Mouse (Mus musculus) Patski (cell line): ENCODE measurements around the gene Scn5a. TPM values are rescaled to one million over a fixed set of nuclear protein-coding genes. Genes with fewer than 3 reads are reported as not detected.

Experiments
- ATAC-seq: fragments of 100-300 bp; one replicate; pipeline ENCODE4 v1.8.0; 2021
- CTCF ChIA-PET: fragments of 350-600 bp; sonication (Branson Sonifier 250); formaldehyde crosslinking; loops from one replicate; lab custom pipeline; 2022; ENCODE audit warnings: inconsistent platforms; lab: Charles Lee
- POLR2A ChIA-PET: fragments of 350-600 bp; sonication (Branson Sonifier 250); formaldehyde crosslinking; loops from one replicate; lab custom pipeline; 2022; ENCODE audit warnings: antibody characterized with exemption, inconsistent platforms; lab: Charles Lee
- DNase-seq: peaks from one replicate; pipeline ENCODE4 v3.0.0-alpha.2; 2011; ENCODE audit warnings: low read depth, low spot score
- H3K27me3 ChIP-seq: fragments of 371-371 bp; one replicate; pipeline ENCODE4 v1.5.1; 2021
- CTCF ChIP-seq: fragments of 100-300 bp; IDR thresholded peaks from one replicate; pipeline ENCODE4 v1.5.1; 2021
- in situ Hi-C: fragments of 300-500 bp; cut with MboI; formaldehyde crosslinking; loops from 3 replicates; pipeline ENCODE4 v1.11.1; 2018; ENCODE audit warnings: low pct_unique_long_range_greater_than_20kb, mixed read lengths
- polyA plus RNA-seq: library from polyadenylated mRNA; unstranded; gene quantifications from one replicate; pipeline ENCODE4 v1.2.3, GENCODE M21; 2021

Gene Scn5a
- polyA plus RNA-seq, 1 experiment from 2014 or later: 11.9 TPM

DNA sequence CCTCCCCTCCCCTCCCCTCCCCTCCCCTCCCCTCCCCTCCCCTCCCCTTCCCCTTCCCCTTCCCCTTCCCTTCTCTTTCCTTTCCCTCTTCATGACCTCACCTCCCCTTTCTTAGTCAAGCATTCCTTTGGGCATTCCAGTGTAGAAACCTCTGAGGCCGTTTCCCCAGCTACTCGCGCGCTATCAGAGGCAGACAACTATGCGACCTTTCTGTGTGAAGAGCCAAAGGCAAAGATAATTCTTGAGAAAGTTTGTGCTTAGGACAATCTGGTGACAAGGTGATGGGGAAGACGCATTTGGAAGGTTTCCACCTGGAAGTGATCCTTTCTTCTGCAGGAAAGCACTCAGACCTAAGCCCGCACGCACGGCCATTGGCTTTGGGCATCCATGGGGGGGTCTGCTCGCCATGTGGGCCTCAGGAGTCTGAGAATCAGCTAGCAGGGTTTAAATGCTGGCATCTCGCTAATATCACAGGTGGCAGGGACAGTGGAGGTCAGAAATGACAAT is 106.4 kb downstream of the Scn5a start:
- CTCF ChIA-PET: interaction anchor here (0.6 to 2.6 kb wide), 3 partner anchors 13 to 108 kb away, joined by 4 to 7 read pairs (median 4); partner anchors contain the start of gene Exog
- in situ Hi-C loops: no loop called here
- DNase-seq: no peak
- POLR2A ChIA-PET: interaction anchor here (0.6 kb wide), 1 partner anchor 22 kb away, joined by 3 read pairs; no protein-coding TSS in a partner anchor
- ATAC-seq: no peak
- TF ChIP-seq CTCF: no peak
- H3K27me3 ChIP-seq: no peaks in the 10 kb centered on the region

DNA sequence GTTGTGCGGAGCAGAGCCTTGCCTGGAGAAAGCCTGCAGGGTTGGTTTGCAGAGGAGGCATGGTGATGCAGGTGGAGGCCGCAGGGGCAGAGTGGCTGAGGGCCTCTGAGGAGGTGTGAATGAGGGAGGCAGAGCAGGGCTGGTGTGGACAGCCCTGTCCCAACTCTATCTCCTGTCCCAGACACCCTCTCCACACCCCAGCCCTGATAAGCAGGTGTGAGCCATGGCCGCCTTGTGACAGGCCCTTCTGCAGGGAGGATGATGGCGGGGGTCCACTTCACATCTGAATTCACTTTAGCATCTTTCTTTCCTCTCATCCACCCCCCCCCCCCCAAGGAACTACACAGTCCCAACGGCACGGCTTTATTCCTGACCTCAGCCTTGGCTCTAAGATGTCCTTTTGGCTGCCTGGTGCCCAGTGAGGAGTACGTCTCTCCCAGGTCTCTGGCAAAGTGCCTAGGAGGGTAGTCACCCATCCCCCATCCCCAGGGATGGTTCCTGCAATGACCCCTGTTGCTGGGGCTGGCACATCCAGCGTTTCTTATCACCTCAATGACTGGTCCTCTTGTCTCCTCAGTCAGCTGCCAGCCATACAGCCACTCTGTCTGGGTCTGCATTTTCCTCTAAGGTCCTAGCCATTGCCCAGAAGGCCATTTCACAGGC is 109.0 kb downstream of the Scn5a start:
- ATAC-seq (no peak), DNase-seq (no peak)
- ChIA-PET POLR2A (no interaction called here), CTCF (interaction anchor here (1.1 kb wide), 1 partner anchor 421 kb away, joined by 4 read pairs; no protein-coding TSS in a partner anchor)
- in situ Hi-C loops: loop anchor here (10.0 kb wide), 1 partner anchor 425 kb away; the partner anchor contains the start of gene Wdr48
- TF ChIP-seq CTCF: no peak
- H3K27me3 ChIP-seq: no peaks in the 10 kb centered on the region

DNA sequence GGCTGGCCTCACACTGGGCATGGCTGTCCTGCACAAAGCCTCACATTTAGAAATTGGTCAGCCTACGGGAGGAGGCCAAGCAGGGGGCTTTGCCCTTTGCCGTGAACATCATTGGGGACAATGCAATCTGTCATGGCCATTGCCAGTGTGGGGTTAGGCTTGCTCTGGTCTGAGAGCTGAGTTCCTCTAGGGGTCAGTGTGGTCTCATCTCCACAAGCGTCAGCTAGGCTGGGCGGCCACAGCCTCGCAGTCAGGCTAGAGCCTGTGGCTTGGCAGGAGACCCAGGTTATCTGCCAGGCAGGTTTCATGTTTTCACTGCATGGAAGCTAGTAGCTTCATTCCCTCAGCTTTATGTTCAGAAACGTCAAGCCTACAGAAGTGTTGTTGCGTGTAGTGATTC is 113.2 kb downstream of the Scn5a start:
- ChIA-PET POLR2A (interaction anchor here (0.5 kb wide), 1 partner anchor 128 kb away, joined by 4 read pairs; no protein-coding TSS in a partner anchor), CTCF (interaction anchor here (1.0 to 1.3 kb wide), 2 partner anchors 104 to 115 kb away, joined by 4 to 6 read pairs; no protein-coding TSS in a partner anchor)
- TF ChIP-seq CTCF: no peak
- DNase-seq: no peak
- peak; percentile 60 for ATAC-seq
- no peaks in the 10 kb centered on the region for H3K27me3 ChIP-seq
- in situ Hi-C loops: loop anchor here (10.0 kb wide), 1 partner anchor 429 kb away; the partner anchor contains the start of gene Wdr48

DNA sequence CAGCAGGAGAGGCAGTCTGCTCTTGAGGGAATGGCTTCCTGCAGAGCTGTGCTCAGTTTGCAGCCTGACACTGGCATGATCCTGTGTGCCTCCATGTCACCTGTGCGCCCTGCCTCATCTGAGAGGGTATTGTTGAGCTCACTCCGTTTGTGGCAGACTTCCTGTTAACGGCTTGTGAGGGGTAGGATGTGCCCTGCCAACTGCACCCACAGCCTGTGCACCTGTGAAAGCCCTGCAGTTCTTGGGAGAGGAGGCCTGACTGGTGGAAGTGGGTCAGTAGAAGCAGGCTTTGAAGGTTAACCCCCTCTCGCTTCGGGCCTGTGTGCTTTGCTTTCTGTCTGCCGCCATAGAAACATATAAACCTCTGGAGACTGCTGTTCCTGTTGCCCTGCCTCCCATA is 113.8 kb downstream of the Scn5a start:
- ChIA-PET CTCF (interaction anchor here (1.0 to 1.3 kb wide), 2 partner anchors 105 to 116 kb away, joined by 4 to 6 read pairs; no protein-coding TSS in a partner anchor), POLR2A (no interaction called here)
- ATAC-seq (no peak), DNase-seq (no peak)
- no peak for TF ChIP-seq CTCF
- H3K27me3 ChIP-seq: no peaks in the 10 kb centered on the region
- in situ Hi-C loops: loop anchor here (10.0 kb wide), 1 partner anchor 430 kb away; the partner anchor contains the start of gene Wdr48

DNA sequence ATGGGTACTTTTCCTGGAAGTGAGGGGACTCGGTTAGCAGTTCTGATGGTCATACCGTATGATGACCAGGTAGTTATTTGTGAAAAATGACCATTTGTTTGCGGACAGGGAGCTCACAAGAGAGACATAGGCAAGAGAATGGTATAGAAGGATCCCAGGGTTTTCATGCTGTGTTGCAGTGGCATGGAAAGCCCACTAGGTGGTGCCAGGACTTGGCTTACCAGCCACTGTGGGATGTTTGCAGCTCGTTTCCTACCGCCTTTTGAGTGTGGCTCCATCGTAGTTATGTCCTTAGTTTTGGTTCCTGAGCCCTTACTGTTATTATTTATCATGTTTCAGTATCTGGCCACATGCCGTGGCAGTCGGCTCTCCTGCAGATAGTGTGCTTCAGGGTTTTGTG is 118.4 kb downstream of the Scn5a start:
- ChIA-PET CTCF (interaction anchor here (1.1 to 2.4 kb wide), 7 partner anchors 11 to 124 kb away, joined by 3 to 14 read pairs (median 4); no protein-coding TSS in a partner anchor), POLR2A (interaction anchor here (0.5 to 0.8 kb wide), 3 partner anchors 118 to 812 kb away, joined by 3 to 4 read pairs (median 3); no protein-coding TSS in a partner anchor)
- ATAC-seq (no peak), DNase-seq (no peak)
- TF ChIP-seq CTCF: peak; percentile 94
- in situ Hi-C loops: loop anchor here (5.0 to 10.0 kb wide), 3 partner anchors 122 to 434 kb away; partner anchors contain the start of gene Wdr48
- H3K27me3 ChIP-seq: no peaks in the 10 kb centered on the region

DNA sequence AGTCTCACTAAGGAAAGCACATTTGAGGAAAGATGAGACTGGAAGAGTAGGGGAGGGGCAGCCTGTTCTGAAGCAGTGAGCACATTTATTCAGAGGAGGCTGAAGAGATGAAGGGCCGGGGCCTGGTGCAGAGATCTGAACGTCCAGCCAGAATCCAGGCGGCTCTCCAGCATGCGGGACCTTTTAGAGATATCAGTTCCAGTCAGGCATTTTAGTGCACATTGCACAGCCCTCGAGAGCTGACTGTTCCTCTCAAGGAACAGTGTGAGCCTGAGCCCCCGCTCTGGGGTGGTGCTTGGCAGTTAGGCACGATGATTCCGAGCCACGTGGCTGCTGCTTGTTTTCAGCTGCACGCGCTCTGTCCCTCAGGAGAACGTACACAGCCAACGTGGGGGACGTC is 121.7 kb downstream of the Scn5a start:
- ChIA-PET POLR2A (no interaction called here), CTCF (interaction anchor here (0.9 kb wide), 1 partner anchor 12 kb away, joined by 3 read pairs; the partner anchor contains the start of gene Exog)
- in situ Hi-C loops: no loop called here
- no peaks in the 10 kb centered on the region for H3K27me3 ChIP-seq
- DNase-seq (no peak), ATAC-seq (no peak)
- no peak for TF ChIP-seq CTCF

DNA sequence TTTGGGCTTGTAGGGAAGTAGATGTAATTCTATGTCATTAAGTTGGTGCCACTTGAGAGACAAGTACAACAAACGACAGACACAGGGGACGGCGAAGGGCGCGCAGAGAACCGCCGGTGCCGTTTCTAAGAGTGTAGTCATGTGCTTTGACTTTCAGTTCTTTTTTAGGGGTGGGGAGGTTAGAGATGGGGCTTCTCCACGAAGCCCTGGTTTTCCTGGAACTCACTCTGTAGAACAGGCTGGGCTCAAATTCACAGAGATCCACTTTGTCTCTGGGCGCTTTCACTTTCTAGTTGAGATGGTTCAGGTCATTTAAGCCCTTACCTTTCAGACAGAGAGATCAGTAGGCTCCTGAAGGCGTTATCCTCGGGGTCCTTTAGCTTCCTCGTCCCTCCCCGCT is 122.8 kb downstream of the Scn5a start:
- no peak for ATAC-seq
- DNase-seq: no peak
- CTCF ChIA-PET: no interaction called here
- H3K27me3 ChIP-seq: no peaks in the 10 kb centered on the region
- no peak for TF ChIP-seq CTCF
- in situ Hi-C loops: no loop called here
- POLR2A ChIA-PET: no interaction called here

DNA sequence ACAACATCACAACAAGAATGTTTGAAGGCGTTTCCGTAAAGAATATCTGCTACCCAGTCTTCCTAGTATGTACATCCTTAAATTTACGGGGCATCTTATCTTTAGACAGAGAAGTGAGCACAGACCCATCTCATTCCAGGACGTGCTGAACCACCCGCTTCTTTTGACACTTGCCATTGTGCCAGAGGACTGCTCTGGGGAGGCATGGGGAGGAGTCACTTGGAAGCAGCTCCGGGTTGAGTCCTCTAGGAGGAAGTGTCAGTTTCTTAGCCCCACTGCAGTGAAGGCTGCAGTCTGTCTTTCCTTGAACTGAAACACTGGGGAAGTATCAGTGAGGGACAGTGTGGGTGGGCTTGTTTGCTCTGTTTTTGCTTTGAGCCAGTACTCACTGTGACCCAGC is 133.1 kb downstream of the Scn5a start:
- DNase-seq (no peak), ATAC-seq (no peak)
- CTCF ChIA-PET: interaction anchor here (1.0 to 2.5 kb wide), 4 partner anchors 10 to 131 kb away, joined by 3 to 10 read pairs (median 6); no protein-coding TSS in a partner anchor
- POLR2A ChIA-PET: no interaction called here
- in situ Hi-C loops: no loop called here
- no peaks in the 10 kb centered on the region for H3K27me3 ChIP-seq
- TF ChIP-seq CTCF: no peak

DNA sequence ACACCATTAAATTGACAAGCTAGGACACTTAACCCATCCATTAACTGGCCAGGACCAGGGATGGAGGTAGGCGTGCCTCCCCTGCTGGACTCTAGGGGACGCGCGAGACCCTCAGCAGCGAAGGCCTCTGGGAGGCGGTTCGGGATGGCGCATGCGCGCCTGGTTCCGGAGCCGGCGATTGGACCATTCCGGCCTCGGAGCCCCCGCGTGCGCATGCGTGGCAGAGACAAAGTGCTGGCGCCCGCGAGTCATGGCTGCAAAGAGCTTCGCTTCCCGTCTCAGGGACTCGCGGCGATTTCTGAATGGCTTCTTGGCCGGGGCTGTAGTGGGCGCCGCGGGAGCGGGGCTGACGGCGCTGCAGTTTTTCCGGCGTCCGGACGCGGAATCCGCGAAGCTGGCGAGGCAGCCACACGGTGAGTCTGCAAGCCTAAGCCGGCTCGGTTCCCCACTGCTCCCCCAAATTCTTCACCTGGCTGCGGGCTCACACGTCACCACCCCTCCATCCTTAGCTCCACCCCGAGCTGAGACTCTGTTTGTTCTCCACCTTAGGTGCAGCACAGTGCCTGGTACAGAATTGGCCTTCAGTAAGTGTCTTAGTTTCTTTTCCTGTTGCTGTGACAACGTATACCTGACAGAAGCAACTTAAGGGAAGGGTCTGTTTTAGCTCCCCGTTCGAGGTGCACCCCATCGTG is 133.9 kb downstream of the Scn5a start, which contains the start of gene Exog:
Gene Exog (plus strand): TSS at position 206 of the 692 bp plus-strand sequence.
- in situ Hi-C loops: no loop called here
- ChIA-PET CTCF (interaction anchor here (0.7 to 2.5 kb wide), 8 partner anchors 9 to 149 kb away, joined by 3 to 10 read pairs (median 4); partner anchors contain the start of gene Acvr2b), POLR2A (no interaction called here)
- DNase-seq: peak; percentile 69
- H3K27me3 ChIP-seq: no peaks in the 10 kb centered on the region
- ATAC-seq: peak; percentile 95
- TF ChIP-seq CTCF: peak; percentile 98

DNA sequence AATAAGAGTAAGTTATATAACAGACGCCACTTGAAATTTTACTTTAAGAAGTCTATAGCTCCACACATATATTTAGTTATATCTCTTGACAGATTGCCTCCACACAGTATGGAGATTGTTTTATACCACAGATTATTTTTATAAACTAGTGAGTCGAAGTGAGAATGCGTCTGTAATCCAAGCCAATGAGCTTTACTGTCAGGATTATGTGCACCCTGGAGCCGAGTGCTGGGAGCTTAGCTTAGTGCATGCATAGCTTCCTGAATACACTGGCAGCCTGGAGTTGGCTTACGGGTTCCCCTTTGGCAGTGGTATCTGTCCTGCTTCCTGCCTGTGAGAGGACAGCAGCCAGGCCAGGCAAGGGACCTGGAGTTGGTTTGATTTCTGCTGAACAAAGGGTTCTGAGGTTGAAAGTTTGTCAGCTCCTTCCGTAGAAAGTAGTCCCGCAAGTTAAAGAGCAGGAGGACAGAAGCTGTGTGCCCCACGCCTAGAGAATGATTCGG is 140.3 kb downstream of the Scn5a start:
- DNase-seq: no peak
- no peaks in the 10 kb centered on the region for H3K27me3 ChIP-seq
- ATAC-seq: no peak
- ChIA-PET POLR2A (no interaction called here), CTCF (interaction anchor here (1.3 kb wide), 1 partner anchor 8 kb away, joined by 5 read pairs; no protein-coding TSS in a partner anchor)
- TF ChIP-seq CTCF: no peak
- in situ Hi-C loops: no loop called here
